Mouse (Mus musculus): Measurements from ENCODE around the gene Rdh9. TPM values are rescaled to one million over a fixed set of nuclear protein-coding genes. Genes with fewer than 3 reads are reported as not detected.
"Not testable (repeated sequence)": the region's sequence is repeated elsewhere in the genome, so short reads cannot be mapped to it uniquely, and the experiment has no call there.

Gene Rdh9
- polyA plus RNA-seq, 2 experiments from 2014 or later: 1.5 TPM; not detected in 1

GRCm38 (mm10) chr10:127759181-127760110, 16.7 kb upstream of the Rdh9 start, which contains the start of the genes Rdh1 and Rdh16f1:
Gene Rdh1 (plus strand): TSS chr10:127759721.
Gene Rdh16f1 (plus strand): TSS chr10:127759787.
- ATAC-seq: peak; percentile 82

GRCm38 (mm10) chr10:127762926-127763325, 13.3 kb upstream of the Rdh9 start:
- ATAC-seq: not testable (repeated sequence)

GRCm38 (mm10) chr10:127763914-127764680, 12.1 kb upstream of the Rdh9 start:
- no peak for ATAC-seq

GRCm38 (mm10) chr10:127766564-127766963, 9.6 kb upstream of the Rdh9 start:
- ATAC-seq: no peak

GRCm38 (mm10) chr10:127782321-127782720, 6.1 kb downstream of the Rdh9 start:
- ATAC-seq: not testable (repeated sequence)

GRCm38 (mm10) chr10:127785411-127785810, 9.2 kb downstream of the Rdh9 start:
- ATAC-seq: not testable (repeated sequence)

GRCm38 (mm10) chr10:127799295-127799694, 23.1 kb downstream of the Rdh9 start:
- no peak for ATAC-seq

GRCm38 (mm10) chr10:127800891-127801290, 24.7 kb downstream of the Rdh9 start, which contains the start of gene Rdh16:
Gene Rdh16 (plus strand): TSS chr10:127801152.
- ATAC-seq: no peak

GRCm38 (mm10) chr10:127801612-127802011, 25.4 kb downstream of the Rdh9 start:
- no peak for ATAC-seq

GRCm38 (mm10) chr10:127802236-127802635, 26.1 kb downstream of the Rdh9 start:
- ATAC-seq: no peak

- ATAC-seq: no peak
Measured at GRCm38 (mm10) chr10:127804416-127804815, 28.2 kb downstream of the Rdh9 start.

- no peak for ATAC-seq
Measured at GRCm38 (mm10) chr10:127815888-127816287, 39.7 kb downstream of the Rdh9 start.

- ATAC-seq: not testable (repeated sequence)
Measured at GRCm38 (mm10) chr10:127817268-127817910, 41.2 kb downstream of the Rdh9 start.

- not testable (repeated sequence) for ATAC-seq
Measured at GRCm38 (mm10) chr10:127821806-127822205, 45.6 kb downstream of the Rdh9 start.

GRCm38 (mm10) chr10:127825386-127825785, 49.2 kb downstream of the Rdh9 start:
- ATAC-seq: no peak

GRCm38 (mm10) chr10:127829121-127829520, 52.9 kb downstream of the Rdh9 start:
- ATAC-seq: no peak

- ATAC-seq: not testable (repeated sequence)
Measured at GRCm38 (mm10) chr10:127834186-127834585, 58.0 kb downstream of the Rdh9 start.

GRCm38 (mm10) chr10:127835292-127835691, 59.1 kb downstream of the Rdh9 start:
- no peak for ATAC-seq

GRCm38 (mm10) chr10:127837793-127838192, 61.6 kb downstream of the Rdh9 start:
- not testable (repeated sequence) for ATAC-seq

- no peak for ATAC-seq
Measured at GRCm38 (mm10) chr10:127838539-127838938, 62.4 kb downstream of the Rdh9 start.

- no peak for ATAC-seq
Measured at GRCm38 (mm10) chr10:127840776-127841175, 64.6 kb downstream of the Rdh9 start.
